Mouse (Mus musculus) C2C12 (cell line): ENCODE results near the gene Olfr704. TPM values are rescaled to one million over a fixed set of nuclear protein-coding genes. Genes with fewer than 3 reads are reported as not detected.

Experiments used
- H3K27me3 ChIP-seq: one replicate; pipeline ENCODE4 v1.6.1; 2011; ENCODE audit not compliant: control insufficient read depth, insufficient read depth, insufficient read length
- H3K36me3 ChIP-seq: one replicate; pipeline ENCODE4 v1.6.1; 2011; ENCODE audit not compliant: control insufficient read depth, insufficient read depth
- H3K4me3 ChIP-seq: one replicate; pipeline ENCODE4 v1.5.1; 2011; ENCODE audit warnings: mild to moderate bottlenecking, control low read depth; ENCODE audit not compliant: poor library complexity, insufficient read depth, severe bottlenecking
- H3K79me2 ChIP-seq: one replicate; pipeline ENCODE4 v1.6.1; 2011; ENCODE audit not compliant: control insufficient read depth, insufficient read depth
- H3K79me3 ChIP-seq: one replicate; pipeline ENCODE4 v1.6.1; 2011; ENCODE audit warnings: low read depth, control low read depth
- H3ac ChIP-seq: one replicate; pipeline ENCODE3; 2011; ENCODE audit warnings: low read depth; ENCODE audit not compliant: control insufficient read depth, insufficient read length
- CEBPB ChIP-seq: IDR thresholded peaks from one replicate; pipeline ENCODE4 v1.6.1; 2011; ENCODE audit warnings: low read depth, mild to moderate bottlenecking, control low read depth, moderate library complexity
- CTCF ChIP-seq: IDR thresholded peaks from one replicate; pipeline ENCODE4 v1.5.1; 2011; ENCODE audit not compliant: control insufficient read depth, insufficient read depth, insufficient read length
- FOSL1 ChIP-seq: IDR thresholded peaks from one replicate; pipeline ENCODE4 v1.8.0; 2011; ENCODE audit warnings: mild to moderate bottlenecking, low read length; ENCODE audit not compliant: poor library complexity, insufficient read depth, severe bottlenecking
- MAX ChIP-seq: IDR thresholded peaks from one replicate; pipeline ENCODE4 v1.6.1; 2011; ENCODE audit warnings: mild to moderate bottlenecking, control low read depth
- MYOD1 ChIP-seq: IDR thresholded peaks from one replicate; pipeline ENCODE4 v1.6.1; 2011; ENCODE audit warnings: low read depth; ENCODE audit not compliant: control insufficient read depth, insufficient read length
- MYOG ChIP-seq: IDR thresholded peaks from one replicate; pipeline ENCODE4 v1.6.1; 2011; ENCODE audit not compliant: control insufficient read depth, insufficient read length; ENCODE audit errors: extremely low read depth
- USF1 ChIP-seq: IDR thresholded peaks from one replicate; pipeline ENCODE4 v1.6.1; 2011; ENCODE audit warnings: low read depth, mild to moderate bottlenecking, control low read depth, moderate library complexity
- long read RNA-seq, 2 experiments: library from polyadenylated mRNA; unstranded; transcript quantifications; one replicate each; pipeline ENCODE4 v2.0.0; 2019 to 2020
- polyA plus RNA-seq: library from polyadenylated mRNA; unstranded; fragments of >200 nt; fragmentation: generic; extraction: Trizol; gene quantifications from one replicate; pipeline ENCODE4 v1.2.1, GENCODE M21; 2012; ENCODE audit warnings: missing spikeins

The Olfr704 gene
- not detected for polyA plus RNA-seq
- long read RNA-seq, experiment 1 = 0 reads
- long read RNA-seq, experiment 2 = 0 reads

GRCm38 (mm10) chr7:106862885-106863284 lies at the start of gene Olfr704:
Gene Olfr704 (plus strand): TSS chr7:106863185.
- no peak for TF ChIP-seq FOSL1
- no peak for TF ChIP-seq CTCF

GRCm38 (mm10) chr7:106813829-106814228 lies 49.2 kb upstream of the Olfr704 start, which contains the start of gene Olfr701:
Gene Olfr701 (plus strand): TSS chr7:106814129.
- Histone ChIP-seq H3K79me2 (no peaks in the 10 kb centered on the region), H3K27me3 (no peaks in the 10 kb centered on the region), H3K36me3 (no peaks in the 10 kb centered on the region), H3K79me3 (no peaks in the 10 kb centered on the region), H3K4me3 (no peak within 1 kb of the TSS), H3ac (no peak within 1 kb of the TSS)
- TF ChIP-seq CTCF (no peak), MAX (no peak), USF1 (no peak), MYOD1 (no peak), FOSL1 (no peak)

More at GRCm38 (mm10) chr7:106862885-106863284, at the start of gene Olfr704:
- no peak within 1 kb of the TSS for H3K4me3 ChIP-seq
- H3ac ChIP-seq = no peak within 1 kb of the TSS
- no peaks in the 10 kb centered on the region for H3K79me2 ChIP-seq
- H3K27me3 ChIP-seq = no peaks in the 10 kb centered on the region
- H3K79me3 ChIP-seq = no peaks in the 10 kb centered on the region
- H3K36me3 ChIP-seq = no peaks in the 10 kb centered on the region

GRCm38 (mm10) chr7:106815775-106816174 lies 47.2 kb upstream of the Olfr704 start:
- H3K4me3 ChIP-seq = no peak overlapping the region

GRCm38 (mm10) chr7:106818414-106818813 lies 44.6 kb upstream of the Olfr704 start:
- H3K79me3 ChIP-seq = no peaks in the 10 kb centered on the region
- no peak overlapping the region for H3ac ChIP-seq
- no peaks in the 10 kb centered on the region for H3K36me3 ChIP-seq
- H3K4me3 ChIP-seq = no peak overlapping the region
- TF ChIP-seq MAX (no peak), CEBPB (no peak), FOSL1 (no peak), USF1 (no peak), CTCF (no peak), MYOG (no peak), MYOD1 (no peak)
- H3K27me3 ChIP-seq = no peaks in the 10 kb centered on the region
- H3K79me2 ChIP-seq = no peaks in the 10 kb centered on the region

More at GRCm38 (mm10) chr7:106815775-106816174, 47.2 kb upstream of the Olfr704 start:
- Histone ChIP-seq H3K27me3 (no peaks in the 10 kb centered on the region), H3K79me3 (no peaks in the 10 kb centered on the region), H3K79me2 (no peaks in the 10 kb centered on the region), H3K36me3 (no peaks in the 10 kb centered on the region), H3ac (no peak overlapping the region)
- TF ChIP-seq MAX = no peak
- TF ChIP-seq CTCF = no peak
- TF ChIP-seq CEBPB = no peak
- TF ChIP-seq MYOG = no peak
- no peak for TF ChIP-seq MYOD1
- no peak for TF ChIP-seq USF1
- no peak for TF ChIP-seq FOSL1

GRCm38 (mm10) chr7:106833793-106834192 lies 29.2 kb upstream of the Olfr704 start, which contains the start of gene Olfr702:
Gene Olfr702 (minus strand): TSS chr7:106833893.
- TF ChIP-seq FOSL1 (no peak), CEBPB (no peak), CTCF (no peak), USF1 (no peak), MAX (no peak), MYOG (no peak), MYOD1 (no peak)
- no peak within 1 kb of the TSS for H3ac ChIP-seq
- H3K27me3 ChIP-seq = no peaks in the 10 kb centered on the region

GRCm38 (mm10) chr7:106843060-106843459 lies 19.9 kb upstream of the Olfr704 start, which contains the start of gene Olfr703:
Gene Olfr703 (plus strand): TSS chr7:106843360.
- H3K4me3 ChIP-seq = no peak within 1 kb of the TSS
- TF ChIP-seq USF1 (no peak), FOSL1 (no peak), MYOD1 (no peak), CEBPB (no peak), CTCF (no peak), MYOG (no peak), MAX (no peak)
- no peaks in the 10 kb centered on the region for H3K79me2 ChIP-seq
- H3K27me3 ChIP-seq = no peaks in the 10 kb centered on the region
- H3K36me3 ChIP-seq = no peaks in the 10 kb centered on the region
- H3K79me3 ChIP-seq = no peaks in the 10 kb centered on the region
- H3ac ChIP-seq = no peak within 1 kb of the TSS

More at GRCm38 (mm10) chr7:106833793-106834192, 29.2 kb upstream of the Olfr704 start, which contains the start of gene Olfr702:
- Histone ChIP-seq H3K79me2 (no peaks in the 10 kb centered on the region), H3K79me3 (no peaks in the 10 kb centered on the region), H3K36me3 (no peaks in the 10 kb centered on the region), H3K4me3 (no peak within 1 kb of the TSS)
